Mouse (Mus musculus) forebrain, embryonic 14.5 days (tissue): ENCODE results near the gene Elane. TPM values are rescaled to one million over a fixed set of nuclear protein-coding genes. Genes with fewer than 3 reads are reported as not detected.

ENCODE experiments used
- ATAC-seq: fragments of 200-750 bp; cut with Nextera tagmentation; 2 replicates; pipeline ENCODE4 v1.8.0; 2017; ENCODE audit warnings: mild to moderate bottlenecking, moderate library complexity
- DNase-seq: peaks from one replicate; pipeline ENCODE4 v3.0.0-alpha.2; 2015; ENCODE audit warnings: low spot score
- H3K27ac ChIP-seq: fragments of 300-500 bp; sonication (generic); 2 replicates; pipeline ENCODE4 v1.5.1; 2014; ENCODE audit warnings: low read depth, mild to moderate bottlenecking, control low read depth, low read length, moderate library complexity
- H3K27me3 ChIP-seq: fragments of 300-500 bp; sonication (generic); replicated peaks from 2 replicates; pipeline ENCODE4 v1.6.1; 2014; ENCODE audit warnings: low read length, control low read depth, mixed read lengths; ENCODE audit not compliant: control insufficient read depth, insufficient read depth
- H3K36me3 ChIP-seq: fragments of 300-500 bp; sonication (generic); 2 replicates; pipeline ENCODE4 v1.6.1; 2014; ENCODE audit warnings: low read length, control low read depth; ENCODE audit not compliant: control insufficient read depth, insufficient read depth
- H3K4me1 ChIP-seq: fragments of 300-500 bp; sonication (generic); 2 replicates; pipeline ENCODE4 v1.6.1; 2014; ENCODE audit warnings: antibody characterized with exemption, low read length, control low read depth; ENCODE audit not compliant: control insufficient read depth, insufficient read depth
- H3K4me2 ChIP-seq: fragments of 300-500 bp; sonication (generic); 2 replicates; pipeline ENCODE4 v1.6.1; 2014; ENCODE audit warnings: mild to moderate bottlenecking, control low read depth, low read length
- H3K4me3 ChIP-seq: fragments of 300-500 bp; sonication (generic); 2 replicates; pipeline ENCODE4 v1.5.1; 2014; ENCODE audit warnings: low read depth, low read length, control low read depth
- H3K9ac ChIP-seq: fragments of 300-500 bp; sonication (generic); 2 replicates; pipeline ENCODE4 v1.6.1; 2014; ENCODE audit warnings: mild to moderate bottlenecking, low read length, control low read depth, moderate library complexity
- H3K9me3 ChIP-seq: fragments of 300-500 bp; sonication (generic); replicated peaks from 2 replicates; pipeline ENCODE4 v1.6.1; 2016; ENCODE audit warnings: low read length, control low read depth, mixed read lengths; ENCODE audit not compliant: control insufficient read depth
- WGBS: fragments of 180-500 bp; shearing (Covaris S2); extraction: QIAGEN DNeasy Blood & Tissue Kit; methylation state at CpG from one replicate; pipeline ENCODE4 v1.1.7; 2014; 5-methylcytosine and 5-hydroxymethylcytosine counted together
- polyA plus RNA-seq: library from polyadenylated mRNA; unstranded; fragments of >200 nt; fragmentation: Nextera tagmentation; extraction: Ambion mirVana; gene quantifications from 2 replicates; pipeline ENCODE4 v1.2.1, GENCODE M21; 2014

The Elane gene
- polyA plus RNA-seq, 1 experiment from 2014 or later: 0.36 TPM

- Histone ChIP-seq H3K36me3 (peaks cover 93% of the 10 kb centered on the region), H3K9me3 (no peaks in the 10 kb centered on the region), H3K4me2 (no peak overlapping the region), H3K4me1 (peaks cover 28% of the 10 kb centered on the region), H3K9ac (no peak overlapping the region), H3K27ac (no peak overlapping the region), H3K4me3 (no peak overlapping the region), H3K27me3 (no peaks in the 10 kb centered on the region)
- WGBS: 84% methylated on average over 25 of the region's 25 CpGs
- DNase-seq (no peak), ATAC-seq (no peak)
Observed at GRCm38 (mm10) chr10:79861230-79862048, 24.6 kb upstream of the Elane start.

- no peak overlapping the region for H3K27ac ChIP-seq
- peaks cover 93% of the 10 kb centered on the region for H3K36me3 ChIP-seq
- DNase-seq (no peak), ATAC-seq (no peak)
- no peak overlapping the region for H3K4me2 ChIP-seq
- peaks cover 20% of the 10 kb centered on the region for H3K4me1 ChIP-seq
- H3K9ac ChIP-seq: no peak overlapping the region
- H3K27me3 ChIP-seq: no peaks in the 10 kb centered on the region
- no peak overlapping the region for H3K4me3 ChIP-seq
- WGBS: 80% methylated on average over 23 of the region's 23 CpGs
- H3K9me3 ChIP-seq: no peaks in the 10 kb centered on the region
Observed at GRCm38 (mm10) chr10:79862049-79862788, 23.8 kb upstream of the Elane start.

DNA sequence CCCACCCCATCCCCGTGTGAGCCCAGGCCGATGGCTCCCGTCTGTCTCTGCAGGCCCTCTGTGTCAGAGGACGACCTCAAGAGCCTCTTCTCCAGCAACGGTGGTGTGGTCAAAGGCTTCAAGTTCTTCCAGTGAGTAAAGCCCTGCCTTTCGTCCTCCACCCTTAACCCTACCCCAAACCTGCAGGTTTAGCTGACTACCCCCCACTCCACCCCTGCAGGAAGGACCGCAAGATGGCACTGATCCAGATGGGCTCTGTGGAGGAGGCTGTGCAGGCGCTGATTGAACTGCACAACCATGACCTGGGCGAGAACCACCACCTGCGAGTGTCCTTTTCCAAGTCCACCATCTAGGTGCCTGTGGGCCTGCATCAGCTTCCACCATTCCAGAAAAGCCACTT, 23.1 kb upstream of the Elane start:
- no peak overlapping the region; the same call in 1 of the 2 replicates for H3K27ac ChIP-seq
- DNase-seq (no peak), ATAC-seq (no peak)
- H3K27me3 ChIP-seq: no peaks in the 10 kb centered on the region
- 73% methylated on average over 10 of the region's 10 CpGs for WGBS
- no peaks in the 10 kb centered on the region for H3K9me3 ChIP-seq
- H3K4me1 ChIP-seq: peaks cover 13% of the 10 kb centered on the region
- no peak overlapping the region for H3K9ac ChIP-seq
- H3K36me3 ChIP-seq: peaks cover 90% of the 10 kb centered on the region
- no peak overlapping the region for H3K4me2 ChIP-seq
- no peak overlapping the region for H3K4me3 ChIP-seq

GRCm38 (mm10) chr10:79864351-79865188, 21.5 kb upstream of the Elane start:
- no peaks in the 10 kb centered on the region for H3K27me3 ChIP-seq
- H3K27ac ChIP-seq: peak overlapping the region; percentile 39; the same call in 1 of the 2 replicates
- peaks cover 87% of the 10 kb centered on the region for H3K36me3 ChIP-seq
- H3K9ac ChIP-seq: peak overlapping the region; percentile 25; the same call in 1 of the 2 replicates
- 63% methylated on average over 10 of the region's 10 CpGs for WGBS
- H3K9me3 ChIP-seq: no peaks in the 10 kb centered on the region
- H3K4me1 ChIP-seq: peaks cover 4% of the 10 kb centered on the region; the same call in 1 of the 2 replicates
- DNase-seq (no peak), ATAC-seq (peak; percentile 45)
- no peak overlapping the region for H3K4me2 ChIP-seq
- no peak overlapping the region for H3K4me3 ChIP-seq

DNA sequence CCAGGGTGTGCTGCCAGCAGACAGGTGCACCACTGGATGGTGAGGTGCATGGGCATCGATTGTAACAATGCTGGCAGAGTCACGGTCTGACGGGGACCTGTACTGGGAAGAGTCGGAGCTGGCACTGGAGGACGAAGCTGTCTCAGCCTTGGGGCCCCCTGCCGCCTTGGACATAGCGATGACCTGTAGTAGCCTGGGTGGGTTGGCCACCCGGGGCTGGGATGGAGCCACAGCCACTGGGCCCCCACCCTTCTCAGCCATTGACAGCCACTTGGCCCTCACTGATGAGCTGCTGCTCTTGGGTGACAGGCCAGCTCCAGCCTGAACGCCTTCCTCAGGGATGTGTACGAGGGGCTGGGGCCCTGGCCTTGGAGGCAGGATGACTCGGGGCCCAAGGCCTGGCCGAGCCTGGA, 20.9 kb upstream of the Elane start:
- Histone ChIP-seq H3K9ac (peak overlapping the region; percentile 25; the same call in 1 of the 2 replicates), H3K4me3 (no peak overlapping the region)
- ATAC-seq: peak; percentile 13; the same call in 1 of the 2 replicates

GRCm38 (mm10) chr10:79865801-79866295, 20.2 kb upstream of the Elane start:
- DNase-seq (no peak), ATAC-seq (no peak)
- no peak overlapping the region for H3K9ac ChIP-seq
- no peaks in the 10 kb centered on the region for H3K27me3 ChIP-seq
- H3K36me3 ChIP-seq: peaks cover 84% of the 10 kb centered on the region
- H3K4me2 ChIP-seq: no peak overlapping the region
- WGBS: 76% methylated on average over 19 of the region's 19 CpGs
- no peaks in the 10 kb centered on the region for H3K9me3 ChIP-seq
- peak overlapping the region; percentile 39; the same call in 1 of the 2 replicates for H3K27ac ChIP-seq
- no peak overlapping the region for H3K4me3 ChIP-seq
- peaks cover 4% of the 10 kb centered on the region; the same call in 1 of the 2 replicates for H3K4me1 ChIP-seq

More for the DNA sequence above, 20.9 kb upstream of the Elane start:
- Histone ChIP-seq H3K4me1 (peaks cover 4% of the 10 kb centered on the region; the same call in 1 of the 2 replicates), H3K27me3 (no peaks in the 10 kb centered on the region), H3K36me3 (peaks cover 87% of the 10 kb centered on the region), H3K27ac (peak overlapping the region; percentile 39; the same call in 1 of the 2 replicates), H3K4me2 (no peak overlapping the region), H3K9me3 (no peaks in the 10 kb centered on the region)
- 77% methylated on average over 12 of the region's 12 CpGs for WGBS
- DNase-seq: no peak

DNA sequence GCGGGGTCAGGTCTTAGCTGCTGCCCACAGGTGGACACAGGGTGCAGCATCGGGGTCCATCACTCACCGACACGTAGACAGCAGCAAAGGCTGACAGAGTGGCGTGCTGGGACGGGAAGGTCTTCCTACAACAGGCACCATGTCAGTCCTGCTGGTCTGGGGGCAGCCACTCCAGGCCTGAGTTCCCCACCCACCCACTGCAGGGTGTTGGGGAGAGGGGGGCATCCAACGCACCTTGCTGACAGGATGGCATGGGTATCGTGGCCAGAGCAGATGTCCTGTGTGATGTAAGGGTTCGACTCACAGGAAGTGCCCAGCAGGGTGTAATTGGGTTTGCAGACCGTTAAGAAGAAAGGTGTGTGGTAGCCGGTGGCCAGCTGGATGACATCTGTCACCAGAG, 19.4 kb upstream of the Elane start:
- 83% methylated on average over 11 of the region's 11 CpGs for WGBS
- Histone ChIP-seq H3K4me1 (peaks cover 4% of the 10 kb centered on the region), H3K27me3 (no peaks in the 10 kb centered on the region), H3K9ac (no peak overlapping the region), H3K4me3 (no peak overlapping the region), H3K9me3 (no peaks in the 10 kb centered on the region), H3K27ac (0 out of 2 replicates have a peak overlapping the region, but pooled peaks have one; percentile 4), H3K4me2 (no peak overlapping the region), H3K36me3 (peaks cover 84% of the 10 kb centered on the region)
- no peak for ATAC-seq
- DNase-seq: no peak

DNA sequence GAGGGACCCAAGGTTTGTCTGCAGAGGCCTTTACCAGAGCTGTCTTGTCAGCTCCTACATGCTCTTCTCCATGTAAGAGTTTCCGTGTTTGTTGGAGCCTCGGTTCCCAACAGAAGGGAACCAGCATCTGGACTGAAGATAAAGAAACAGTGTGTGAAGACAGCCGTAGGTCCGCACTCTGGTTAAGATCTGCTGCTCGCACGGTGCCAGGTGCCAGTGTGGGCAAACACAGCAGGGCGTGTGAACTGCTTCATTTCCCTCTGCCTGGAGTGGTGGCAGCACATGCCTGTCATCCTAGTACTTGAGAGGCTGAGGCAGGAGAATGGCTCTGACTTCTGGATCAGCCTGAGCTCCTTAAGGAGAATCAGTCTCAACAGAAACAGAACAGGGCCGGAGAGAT, 14.2 kb upstream of the Elane start:
- Histone ChIP-seq H3K4me3 (peak overlapping the region; percentile 5; the same call in 1 of the 2 replicates), H3K36me3 (peaks cover 40% of the 10 kb centered on the region), H3K4me2 (peak overlapping the region; percentile 74), H3K9me3 (no peaks in the 10 kb centered on the region), H3K9ac (0 out of 2 replicates have a peak overlapping the region, but pooled peaks have one; percentile 17), H3K4me1 (peaks cover 17% of the 10 kb centered on the region), H3K27ac (no peak overlapping the region), H3K27me3 (no peaks in the 10 kb centered on the region)
- no peak for DNase-seq
- no peak for ATAC-seq
- 70% methylated on average over 8 of the region's 8 CpGs for WGBS
